14 mouse cellular contexts compared by ENCODE assay signal in the genomic region with DNA sequence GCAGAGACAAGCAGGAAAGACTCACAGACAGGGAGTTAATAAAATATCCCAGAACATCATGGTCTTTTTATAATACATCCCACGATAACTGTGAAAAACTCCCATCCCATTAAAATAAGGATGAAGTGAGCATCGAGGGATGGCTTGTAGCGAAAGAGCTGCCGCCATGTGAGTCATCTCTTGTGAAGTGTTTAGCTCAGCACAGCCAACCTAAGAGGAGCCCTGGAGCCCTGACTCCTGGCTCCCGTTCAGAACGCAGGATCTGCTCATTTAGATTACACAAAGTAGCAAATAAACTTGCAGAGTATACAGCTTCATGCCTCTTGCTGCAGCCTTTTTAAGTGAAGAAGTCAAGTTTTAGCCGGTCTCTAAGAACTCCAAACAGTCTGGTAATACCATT.
DNase-seq lines count a peak whose midpoint lies in the region; ATAC-seq and TF ChIP-seq lines count a peak whose summit lies in the region.
"Had no signal": no experiment of that assay in that cellular context is flagged by ENCODE, and none has a peak within 500 bp of the region (broad histone marks: within the 10 kb centered on the region; RNA-seq: fewer than 3 reads in every experiment).

No protein-coding gene starts in this region.

- peak; percentile 60 for ATAC-seq in stomach, embryonic 16.5 days (ENCODE audit: insufficient read depth, low FRiP score)

- WGBS in stomach, embryonic 16.5 days = 30% methylated on average over 7 of the region's 7 CpGs

- no peaks in the 10 kb centered on the region for H3K27me3 ChIP-seq in testis, adult 2 months (ENCODE audit: control insufficient read depth, insufficient read depth, low read length)
- no peaks in the 10 kb centered on the region for H3K27me3 ChIP-seq in stomach, embryonic 16.5 days (ENCODE audit: control insufficient read depth, insufficient read depth, low read length)
- H3K27me3 ChIP-seq: embryonic facial prominence, embryonic 15.5 days had no signal

- no peak overlapping the region for H3K27ac ChIP-seq in testis, adult 2 months (ENCODE audit: control insufficient read depth, insufficient read depth, low read depth, low read length)
- peak overlapping the region; percentile 77 for H3K27ac ChIP-seq in stomach, embryonic 16.5 days (ENCODE audit: low read length)
- no peak overlapping the region for H3K27ac ChIP-seq in left cerebral cortex, adult 2 months
- H3K27ac ChIP-seq: embryonic facial prominence, embryonic 15.5 days had no signal

- no peak for TF ChIP-seq POLR2A in testis, adult 2 months (IDR thresholded peaks at IDR 0.05; ENCODE audit: control insufficient read depth, low read depth, low read length)

- intact Hi-C loops in left cerebral cortex, adult 2 months (cut with DNase I) = no loop called here

- H3K36me3 ChIP-seq in testis, adult 2 months (ENCODE audit: control insufficient read depth, insufficient read depth, low read length) = no peaks in the 10 kb centered on the region
- H3K36me3 ChIP-seq in stomach, embryonic 16.5 days (ENCODE audit: control insufficient read depth, insufficient read depth, low read length) = no peaks in the 10 kb centered on the region
- H3K36me3 ChIP-seq: embryonic facial prominence, embryonic 15.5 days; G1E had no signal

- H3K9me3 ChIP-seq in stomach, embryonic 16.5 days (replicated peaks; ENCODE audit: control insufficient read depth, low read length) = no peaks in the 10 kb centered on the region
- H3K9me3 ChIP-seq: embryonic facial prominence, embryonic 15.5 days had no signal

- peak overlapping the region; percentile 27 for H3K4me3 ChIP-seq in testis, adult 2 months (ENCODE audit: control insufficient read depth, low read depth, low read length)
- 0 out of 2 replicates have a peak overlapping the region, but pooled peaks have one; percentile 13 for H3K4me3 ChIP-seq in stomach, embryonic 16.5 days (replicated peaks; ENCODE audit: low read length)
- no peak overlapping the region for H3K4me3 ChIP-seq in left cerebral cortex, adult 2 months
- H3K4me3 ChIP-seq: embryonic facial prominence, embryonic 15.5 days had no signal

- peaks cover 3% of the 10 kb centered on the region for H3K4me1 ChIP-seq in testis, adult 2 months (ENCODE audit: control insufficient read depth, insufficient read depth, low read length)
- H3K4me1 ChIP-seq in stomach, embryonic 16.5 days (ENCODE audit: control insufficient read depth, insufficient read depth, low read length) = peaks cover 11% of the 10 kb centered on the region

- no peak overlapping the region for H3K9ac ChIP-seq in stomach, embryonic 16.5 days (ENCODE audit: low read length)
- H3K9ac ChIP-seq: embryonic facial prominence, embryonic 15.5 days had no signal

- no peak for TF ChIP-seq CTCF in testis, adult 2 months (IDR thresholded peaks at IDR 0.05; ENCODE audit: control insufficient read depth, insufficient read depth, insufficient replicate concordance, low read depth, low read length)
- no peak for TF ChIP-seq CTCF in left cerebral cortex, adult 2 months (IDR thresholded peaks at IDR 0.05)

- DNase-seq in embryo, embryonic 11 days = peak; percentile 16
- no peak for DNase-seq in embryo, embryonic 9.5 days (ENCODE audit: extremely low spot score)
- peak; percentile 18 for DNase-seq in kidney, postnatal 10 days
- no peak for DNase-seq in kidney, adult 8-10 months
- DNase-seq in testis, postnatal 10 days (ENCODE audit: low spot score) = no peak
- no peak for DNase-seq in left cerebral cortex, adult 2 months (ENCODE audit: extremely low spot score in 1 of 2, low spot score in 2 of 2)
- DNase-seq: cerebellum, adult 2 months; kidney, postnatal 25 days; right cerebral cortex, postnatal 25 days; thymus, postnatal 25 days had no signal

- peak overlapping the region; percentile 36; the same call in 1 of the 2 replicates for H3K4me2 ChIP-seq in stomach, embryonic 16.5 days (ENCODE audit: low read depth, low read length)
- H3K4me2 ChIP-seq: embryonic facial prominence, embryonic 15.5 days had no signal

Comparison
In these comparisons a context has a peak if more than half of its experiments do, and no peak if none do; other contexts are left out.
1. DNase-seq: peak in embryo, embryonic 11 days (single experiment) and kidney, postnatal 10 days (single experiment); none in embryo, embryonic 9.5 days (single experiment), kidney, adult 8-10 months (0 of 2), testis, postnatal 10 days (single experiment) and left cerebral cortex, adult 2 months (0 of 2).